Mouse (Mus musculus) large intestine, adult 2 months (tissue): ENCODE measurements around the gene Gm42372. TPM values are rescaled to one million over a fixed set of nuclear protein-coding genes. Genes with fewer than 3 reads are reported as not detected.

Source experiments
- DNase-seq: peaks from one replicate; pipeline ENCODE4 v3.0.0-alpha.2; 2012; ENCODE audit warnings: low read depth, low spot score
- WGBS: fragments of 180-500 bp; shearing (Covaris S2); methylation state at CpG from one replicate; pipeline ENCODE4 v1.1.7; 2018; 5-methylcytosine and 5-hydroxymethylcytosine counted together
- polyA plus RNA-seq: library from polyadenylated mRNA; depleted of rRNA; stranded (reverse); fragments of >200 nt; gene quantifications from 2 replicates; pipeline ENCODE4 v1.2.3, GENCODE M21; 2012

The Gm42372 gene
- polyA plus RNA-seq, 1 experiment: 0.16 TPM

- no peak for DNase-seq
- 64% methylated on average over 15 of the region's 15 CpGs for WGBS
Observed at GRCm38 (mm10) chr7:16956410-16957265, 26.2 kb upstream of the Gm42372 start.

DNA sequence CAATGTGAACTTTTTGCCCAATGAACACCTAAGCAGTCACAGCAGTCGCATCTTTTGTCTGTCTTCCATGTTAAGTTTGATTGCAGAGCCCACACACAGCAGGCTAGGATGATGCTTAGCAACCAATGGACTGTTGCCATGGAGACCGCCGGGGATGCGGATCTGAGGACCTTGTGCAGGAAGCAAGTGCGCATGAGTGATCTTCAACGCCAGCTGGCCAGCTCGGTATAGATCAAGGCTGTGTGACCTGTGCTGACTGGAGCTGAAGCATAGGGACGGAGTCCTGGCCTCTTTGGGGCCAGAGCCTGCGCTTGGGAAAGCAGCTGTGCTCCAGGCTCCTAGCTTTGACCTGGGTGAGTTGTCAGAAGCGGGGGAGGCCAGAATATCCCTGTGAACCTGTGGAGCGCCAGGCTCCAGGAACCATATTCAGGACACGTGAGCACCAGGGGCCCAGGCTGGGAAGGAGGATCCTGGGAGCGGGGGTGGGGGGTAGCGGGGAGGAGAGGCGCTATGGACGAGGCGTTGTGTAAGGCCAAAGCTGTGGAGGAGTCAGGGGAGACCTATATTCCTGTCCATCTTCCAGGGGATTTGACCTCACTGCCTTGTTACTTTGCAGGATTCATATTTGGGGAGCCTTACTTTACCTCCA, 23.2 kb upstream of the Gm42372 start, which contains the start of gene Pnmal1:
Pnmal1 (plus strand) TSS at position 141 of the 649 bp plus-strand sequence.
- WGBS: 49% methylated on average over 17 of the region's 17 CpGs
- DNase-seq: no peak

GRCm38 (mm10) chr7:16961678-16962077, 21.2 kb upstream of the Gm42372 start:
- no peak for DNase-seq
- 30% methylated on average over 5 of the region's 5 CpGs for WGBS

GRCm38 (mm10) chr7:16968414-16968813, 14.5 kb upstream of the Gm42372 start:
- WGBS: 54% methylated on average over 6 of the region's 6 CpGs
- no peak for DNase-seq

DNA sequence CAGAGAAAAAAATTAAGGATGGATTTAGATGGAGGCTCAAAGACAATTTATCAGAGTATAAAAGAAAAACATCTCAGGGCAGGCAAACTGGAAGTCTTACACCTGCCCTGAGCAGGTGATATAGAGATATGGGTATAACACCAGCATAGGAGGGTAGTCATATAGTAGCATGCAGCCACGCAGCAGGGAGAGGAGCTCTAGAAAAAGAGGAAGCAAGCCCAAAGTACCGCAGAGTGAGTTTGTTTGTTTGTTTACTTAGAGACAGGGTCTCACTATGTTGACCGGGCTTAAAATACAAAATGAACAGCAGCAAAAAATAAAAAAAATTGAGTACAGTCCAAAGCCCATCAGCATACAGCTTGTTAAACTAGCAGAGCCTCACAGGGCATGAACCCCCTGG, 11.7 kb upstream of the Gm42372 start:
- 74% methylated on average over 3 of the region's 3 CpGs for WGBS
- DNase-seq: no peak

GRCm38 (mm10) chr7:16974018-16974417, 8.9 kb upstream of the Gm42372 start:
- 47% methylated on average over 6 of the region's 6 CpGs for WGBS
- no peak for DNase-seq

- no peak for DNase-seq
- 76% methylated on average over 8 of the region's 8 CpGs for WGBS
Observed at GRCm38 (mm10) chr7:16976298-16976697, 6.6 kb upstream of the Gm42372 start.

DNA sequence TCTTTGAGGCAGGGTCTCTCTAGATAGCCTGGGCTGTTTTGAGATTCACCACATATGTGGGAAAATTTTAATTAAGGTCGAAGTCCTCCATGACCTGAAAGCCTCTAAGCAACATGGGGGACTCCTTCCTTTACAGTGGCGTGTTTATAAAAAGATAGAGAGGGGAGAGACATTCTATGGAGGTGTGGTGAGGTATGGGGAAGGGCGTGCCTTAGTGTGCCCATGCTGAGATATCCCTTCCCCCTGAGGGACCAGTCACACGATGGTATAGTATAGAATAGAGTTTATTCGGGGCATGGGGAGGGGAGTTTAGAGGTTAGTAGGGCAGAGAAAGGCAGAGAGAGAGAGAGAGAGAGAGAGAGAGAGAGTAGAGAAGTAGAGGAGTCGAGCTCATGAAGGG, 4.7 kb upstream of the Gm42372 start:
- no peak for DNase-seq
- whole genome bisulfite sequencing: 64% methylated on average over 6 of the region's 6 CpGs

DNA sequence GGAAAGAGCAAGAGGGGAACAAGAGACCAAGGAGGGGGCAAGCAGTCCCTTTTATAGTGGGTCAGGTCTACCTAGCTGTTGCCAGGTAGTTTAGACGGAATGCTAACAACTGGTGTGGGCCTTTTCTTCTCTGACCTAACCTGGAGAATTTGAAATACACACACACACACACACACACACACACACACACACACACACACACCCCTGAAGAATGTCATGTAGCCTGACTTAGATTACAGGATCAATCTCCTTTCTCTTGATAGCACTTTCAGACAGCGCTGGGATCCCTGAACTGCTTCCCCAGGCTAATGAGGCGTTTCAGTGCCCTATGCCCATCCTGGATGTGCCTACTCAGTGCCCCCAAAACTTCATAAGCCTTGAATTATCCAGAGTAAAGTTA, 4.3 kb upstream of the Gm42372 start:
- no peak for DNase-seq
- WGBS: 92% methylated on average over 3 of the region's 3 CpGs

GRCm38 (mm10) chr7:16980348-16980747, 2.5 kb upstream of the Gm42372 start:
- no peak for DNase-seq
- WGBS: under 1% methylated on average over 12 of the region's 12 CpGs

DNA sequence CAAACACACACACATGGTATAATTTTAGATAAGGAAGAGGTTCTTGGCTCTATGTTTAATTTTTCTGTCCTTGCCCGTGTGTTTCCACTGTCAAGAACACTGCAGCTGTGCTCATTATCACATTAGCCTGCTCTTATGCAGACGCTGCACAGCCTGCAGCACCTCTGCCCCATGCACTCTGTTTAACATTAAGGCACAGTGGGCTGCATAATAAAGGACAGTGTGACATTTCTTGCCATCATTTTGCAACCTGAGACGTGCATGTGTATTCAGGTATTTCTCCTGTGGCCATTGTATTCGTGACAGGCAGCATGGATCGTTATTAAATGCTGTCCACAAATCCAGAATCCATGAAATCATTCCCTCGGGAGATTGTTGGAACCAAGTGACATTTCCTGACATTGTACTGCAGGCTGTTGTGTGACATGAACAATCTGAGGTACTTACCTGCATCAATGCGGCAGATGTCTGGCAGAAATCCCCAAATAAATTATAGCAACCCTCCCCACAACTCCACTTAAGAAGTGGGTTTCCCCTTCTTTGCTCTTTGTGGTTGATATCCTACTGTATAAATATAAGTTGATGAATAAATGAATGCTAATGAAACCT, 4.8 kb downstream of the Gm42372 start:
- 52% methylated on average over 7 of the region's 7 CpGs for WGBS
- no peak for DNase-seq

DNA sequence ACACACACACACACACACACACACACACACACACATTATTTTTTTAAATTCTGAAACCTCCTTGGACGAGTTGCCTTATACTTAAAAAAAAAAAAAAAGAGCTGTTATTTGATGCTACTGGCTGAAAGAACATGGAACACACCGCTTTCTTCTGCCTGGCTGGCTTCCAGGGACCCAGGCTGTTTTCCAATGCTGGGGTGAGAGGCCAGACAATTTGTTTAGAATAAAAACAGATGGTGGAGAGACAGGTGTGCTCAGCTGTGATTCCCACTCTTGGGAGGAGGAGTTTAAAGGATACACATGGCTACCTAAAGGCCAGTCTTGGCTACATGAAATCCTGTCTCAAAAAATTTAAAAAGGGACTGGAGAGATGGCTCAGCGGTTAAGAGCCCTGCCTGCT, 5.5 kb downstream of the Gm42372 start:
- no peak for DNase-seq
- 30% methylated on average over 3 of the region's 3 CpGs for WGBS

GRCm38 (mm10) chr7:16990006-16990744, 7.3 kb downstream of the Gm42372 start:
- WGBS: 49% methylated on average over 15 of the region's 15 CpGs
- no peak for DNase-seq

GRCm38 (mm10) chr7:16991681-16992450, 9.0 kb downstream of the Gm42372 start:
- 33% methylated on average over 18 of the region's 18 CpGs for WGBS
- DNase-seq: no peak

DNA sequence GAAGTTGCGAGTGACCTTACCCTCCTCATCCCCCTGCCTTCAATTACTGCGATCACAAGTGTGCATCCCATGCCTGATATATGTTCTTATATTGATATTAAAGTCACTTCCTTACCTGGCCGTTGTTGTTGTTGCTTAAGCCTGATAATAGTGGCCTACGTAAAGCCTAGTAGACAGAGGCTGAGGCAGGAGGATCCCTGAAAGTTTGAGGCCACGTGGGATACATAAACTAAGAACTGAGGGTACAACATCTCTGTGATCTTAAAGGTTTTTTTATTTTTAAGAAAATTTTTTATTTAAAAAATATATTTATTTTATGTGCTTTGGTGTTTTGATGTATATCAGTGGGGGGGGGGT, 9.5 kb downstream of the Gm42372 start, which contains the start of gene Ccdc8:
Ccdc8 (plus strand) TSS at position 258 of the 357 bp plus-strand sequence.
- no peak for DNase-seq
- 90% methylated on average over 5 of the region's 5 CpGs for WGBS

GRCm38 (mm10) chr7:16993651-16994399, 10.9 kb downstream of the Gm42372 start:
- DNase-seq: no peak
- 17% methylated on average over 27 of the region's 27 CpGs for WGBS

- DNase-seq: no peak
- 18% methylated on average over 20 of the region's 20 CpGs for WGBS
Observed at GRCm38 (mm10) chr7:16994400-16994799, 11.5 kb downstream of the Gm42372 start.

DNA sequence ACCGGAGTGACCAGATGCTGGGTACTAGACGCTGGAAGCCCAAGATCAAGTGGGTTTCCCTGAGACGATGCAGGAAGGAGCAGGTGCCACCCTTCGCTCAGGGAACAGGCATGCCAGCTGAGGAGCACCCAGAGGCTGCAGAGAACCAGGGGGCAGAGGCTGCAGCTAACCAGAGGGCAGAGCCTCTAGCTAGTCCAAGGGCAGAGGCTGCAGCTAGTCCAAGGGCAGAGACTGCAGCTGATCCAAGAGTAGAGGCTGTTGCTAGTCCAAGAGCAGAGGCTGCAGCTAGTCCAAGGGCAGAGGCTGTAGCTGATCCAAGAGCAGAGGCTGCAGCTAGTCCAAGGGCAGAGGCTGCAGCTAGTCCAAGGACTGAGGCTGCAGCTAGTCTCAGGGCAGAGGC, 12.5 kb downstream of the Gm42372 start:
- no peak for DNase-seq
- 67% methylated on average over 4 of the region's 4 CpGs for WGBS

DNA sequence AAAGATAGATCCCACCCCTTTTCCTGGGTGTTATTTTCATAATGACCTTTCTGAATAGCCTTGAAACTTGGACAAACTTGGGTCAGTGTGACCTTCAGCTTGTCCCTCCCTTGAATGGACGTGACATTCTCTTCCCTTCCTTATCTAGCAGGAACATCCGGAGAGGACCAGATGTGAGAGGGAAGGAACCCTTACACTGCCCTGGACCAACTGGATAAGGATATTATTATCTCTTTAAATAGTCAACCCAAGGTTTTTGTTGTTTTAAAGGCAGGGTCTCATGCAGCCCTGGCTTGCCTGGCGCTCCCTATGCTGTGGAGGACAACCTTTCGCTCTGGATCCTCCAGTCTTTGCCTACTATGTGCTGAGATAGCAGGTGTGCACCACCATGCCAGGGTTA, 16.3 kb downstream of the Gm42372 start:
- whole genome bisulfite sequencing: 63% methylated on average over 4 of the region's 4 CpGs
- DNase-seq: no peak
